Mouse (Mus musculus) neutrophil, adult 65 days (primary cell): ENCODE data around the gene Dmpk. TPM values are rescaled to one million over a fixed set of nuclear protein-coding genes. Genes with fewer than 3 reads are reported as not detected.

Source experiments
- total RNA-seq: library from RNA; stranded (reverse); gene quantifications from 2 replicates; pipeline ENCODE4 v1.2.4, GENCODE M21; 2023

The Dmpk gene
- 3.2 and 5.1 TPM in 2 replicates for total RNA-seq

GRCm38 (mm10) chr7:19083701-19084100 lies at the start of gene Dmpk:
Dmpk (plus strand) TSS chr7:19083849.

GRCm38 (mm10) chr7:19054047-19054776 lies 29.4 kb upstream of the Dmpk start, which contains the start of gene Rsph6a:
Rsph6a (plus strand) TSS chr7:19054690.

GRCm38 (mm10) chr7:19075723-19076585 lies 7.7 kb upstream of the Dmpk start, which contains the start of gene Dmwd:
Dmwd (plus strand) TSS chr7:19076227.

GRCm38 (mm10) chr7:19094471-19094825 lies 10.8 kb downstream of the Dmpk start, which contains the start of gene Six5:
Six5 (plus strand) TSS chr7:19094594.

GRCm38 (mm10) chr7:19118028-19118771 lies 34.6 kb downstream of the Dmpk start, which contains the start of gene Gm4969:
Gm4969 (minus strand) TSS chr7:19118368.

GRCm38 (mm10) chr7:19119631-19120429 lies 36.2 kb downstream of the Dmpk start, which contains the start of gene Fbxo46:
Fbxo46 (plus strand) TSS chr7:19119859.

Other genes with a start within 250 kb of the Dmpk start
- not detected in 2 replicates for gene Mill2, start 243.9 kb upstream of the Dmpk start, total RNA-seq
- gene Pglyrp1, start 212.5 kb upstream of the Dmpk start, total RNA-seq, result 2,075 and 2,383 TPM in 2 replicates
- gene Ccdc61, start 173.4 kb upstream of the Dmpk start, total RNA-seq, result 11.2 and 12.3 TPM in 2 replicates
- not detected in 2 replicates for gene Nova2, start 158.0 kb upstream of the Dmpk start, total RNA-seq
- not detected in 2 replicates for gene Nanos2, start 96.4 kb upstream of the Dmpk start, total RNA-seq
- gene Mypop, start 92.6 kb upstream of the Dmpk start, total RNA-seq, result 0.48 TPM in 1 of 2 replicates, not detected in the other
- 11.7 and 14.2 TPM in 2 replicates for gene Irf2bp1, start 79.8 kb upstream of the Dmpk start, total RNA-seq
- gene Foxa3, start 60.3 kb upstream of the Dmpk start, total RNA-seq, result not detected in 2 replicates
- gene Sympk, start 59.5 kb upstream of the Dmpk start, total RNA-seq, result 48.2 and 50.0 TPM in 2 replicates
- not detected in 2 replicates for gene Rsph6a, start 29.2 kb upstream of the Dmpk start, total RNA-seq
- 17.9 and 18.4 TPM in 2 replicates for gene Dmwd, start 7.6 kb upstream of the Dmpk start, total RNA-seq
- gene Six5, start 10.7 kb downstream of the Dmpk start, total RNA-seq, result not detected in 2 replicates
- gene Gm4969, start 34.5 kb downstream of the Dmpk start, total RNA-seq, result not detected in 2 replicates
- 10.8 and 13.2 TPM in 2 replicates for gene Fbxo46, start 36.0 kb downstream of the Dmpk start, total RNA-seq
- gene Qpctl, start 65.4 kb downstream of the Dmpk start, total RNA-seq, result 9.2 and 15.5 TPM in 2 replicates
- 23.1 and 30.1 TPM in 2 replicates for gene Snrpd2, start 65.9 kb downstream of the Dmpk start, total RNA-seq
- not detected in 2 replicates for gene Gipr, start 82.3 kb downstream of the Dmpk start, total RNA-seq
- gene Eml2, start 92.6 kb downstream of the Dmpk start, total RNA-seq, result 66.7 and 67.7 TPM in 2 replicates
- 0.14 and 0.25 TPM in 2 replicates for gene Gpr4, start 128.7 kb downstream of the Dmpk start, total RNA-seq
- 23.2 and 33.0 TPM in 2 replicates for gene Opa3, start 144.5 kb downstream of the Dmpk start, total RNA-seq
- gene Vasp, start 188.0 kb downstream of the Dmpk start, total RNA-seq, result 743 and 770 TPM in 2 replicates
- gene Ppm1n, start 196.2 kb downstream of the Dmpk start, total RNA-seq, result 1.2 TPM in 2 replicates
- not detected in 2 replicates for gene Rtn2, start 198.8 kb downstream of the Dmpk start, total RNA-seq
- 1,152 and 1,682 TPM in 2 replicates for gene Fosb, start 226.2 kb downstream of the Dmpk start, total RNA-seq